Mouse (Mus musculus) heart, postnatal 0 days (tissue): ENCODE measurements around the gene Tulp1. TPM values are rescaled to one million over a fixed set of nuclear protein-coding genes. Genes with fewer than 3 reads are reported as not detected.

Experiments
- ATAC-seq: fragments of 200-750 bp; cut with Nextera tagmentation; 2 replicates; pipeline ENCODE4 v1.8.0; 2017; ENCODE audit warnings: low read depth, moderate number of reproducible peaks, moderate library complexity; ENCODE audit not compliant: insufficient read depth
- DNase-seq: peaks from one replicate; pipeline ENCODE4 v3.0.0-alpha.2; 2016; ENCODE audit warnings: low spot score
- H3K27ac ChIP-seq: fragments of 300-500 bp; sonication (generic); 2 replicates; pipeline ENCODE4 v1.5.1; 2014; ENCODE audit warnings: low read depth, mild to moderate bottlenecking
- H3K27me3 ChIP-seq: fragments of 300-500 bp; sonication (generic); 2 replicates; pipeline ENCODE4 v1.6.1; 2014; ENCODE audit warnings: low read length, mixed read lengths; ENCODE audit not compliant: control insufficient read depth, insufficient read depth
- H3K36me3 ChIP-seq: fragments of 300-500 bp; sonication (generic); replicated peaks from 2 replicates; pipeline ENCODE4 v1.6.1; 2014; ENCODE audit warnings: low read length, mixed read lengths; ENCODE audit not compliant: control insufficient read depth, insufficient read depth
- H3K4me1 ChIP-seq: fragments of 300-500 bp; sonication (generic); 2 replicates; pipeline ENCODE4 v1.6.1; 2014; ENCODE audit warnings: antibody characterized with exemption; ENCODE audit not compliant: control insufficient read depth, insufficient read depth
- H3K4me2 ChIP-seq: fragments of 300-500 bp; sonication (generic); 2 replicates; pipeline ENCODE4 v1.6.1; 2014; ENCODE audit warnings: low read depth, mild to moderate bottlenecking, low read length, moderate library complexity
- H3K4me3 ChIP-seq: fragments of 300-500 bp; sonication (generic); 2 replicates; pipeline ENCODE4 v1.5.1; 2014; ENCODE audit warnings: low read depth, low read length
- H3K9ac ChIP-seq: fragments of 300-500 bp; sonication (generic); replicated peaks from 2 replicates; pipeline ENCODE4 v1.6.1; 2014; ENCODE audit warnings: low read depth, low read length, mixed read lengths
- H3K9me3 ChIP-seq: fragments of 300-500 bp; sonication (generic); replicated peaks from 2 replicates; pipeline ENCODE4 v1.6.1; 2016; ENCODE audit warnings: low read length; ENCODE audit not compliant: control insufficient read depth
- CTCF ChIP-seq: IDR thresholded peaks from 2 replicates; pipeline ENCODE4 v1.5.1; 2016; ENCODE audit warnings: antibody characterized with exemption, control low read depth, low read depth
- EP300 ChIP-seq: IDR thresholded peaks from 2 replicates; pipeline ENCODE4 v1.6.1; 2016; ENCODE audit warnings: antibody characterized with exemption, low read depth
- WGBS: fragments of 180-500 bp; shearing (Covaris S2); extraction: QIAGEN DNeasy Blood & Tissue Kit; methylation state at CpG from one replicate; pipeline ENCODE4 v1.1.7; 2014; 5-methylcytosine and 5-hydroxymethylcytosine counted together
- polyA plus RNA-seq: library from polyadenylated mRNA; unstranded; fragments of >200 nt; fragmentation: Nextera tagmentation; extraction: Ambion mirVana; gene quantifications from 2 replicates; pipeline ENCODE4 v1.2.1, GENCODE M21; 2015
- total RNA-seq: library from RNA; depleted of rRNA; stranded (reverse); fragments of >200 nt; gene quantifications from 2 replicates; pipeline ENCODE4 v1.2.3, GENCODE M21; 2014; ENCODE audit warnings: low replicate concordance

Tulp1 gene
- total and polyA plus RNA-seq, 2 experiments from 2014 or later: 0.61 to 1.3 TPM

DNA sequence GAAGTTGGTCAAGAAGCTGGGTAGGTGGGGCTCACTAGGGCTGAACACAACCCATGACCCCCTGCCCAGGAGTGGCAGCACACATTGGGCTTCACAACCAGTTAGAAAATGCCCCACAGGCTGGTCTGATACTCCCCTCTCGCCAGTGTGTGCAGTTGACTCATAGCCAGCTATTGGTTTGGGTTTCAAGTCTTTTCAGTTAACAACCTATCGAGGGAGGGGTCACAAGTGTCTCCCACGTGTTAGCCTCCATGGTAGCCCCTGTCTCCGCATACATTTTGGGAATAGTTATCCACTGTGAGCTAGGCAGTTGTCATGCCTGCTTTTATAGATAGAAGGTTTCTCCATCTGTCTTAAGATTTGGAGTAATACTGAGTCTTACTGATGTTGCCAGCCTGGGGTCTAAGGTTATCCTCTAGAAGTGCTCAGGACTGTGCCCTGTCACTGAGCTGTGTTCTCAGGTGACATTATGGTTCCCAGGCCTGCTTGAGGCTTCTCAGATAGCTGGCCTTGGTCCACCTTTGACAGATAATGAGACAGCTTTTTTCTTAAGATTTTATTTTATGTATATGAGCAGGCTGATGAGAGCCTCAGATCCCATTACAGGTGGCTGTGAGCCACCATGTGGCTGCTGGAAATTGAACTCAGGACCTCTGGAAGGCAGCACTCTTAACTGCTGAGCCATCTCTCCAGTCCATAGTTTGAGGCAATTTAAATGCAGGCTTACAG is 35.4 kb downstream of the Tulp1 start:
- no peak for DNase-seq
- peak overlapping the region; percentile 93; the same call in 1 of the 2 replicates for H3K27ac ChIP-seq
- peaks cover 18% of the 10 kb centered on the region for H3K4me1 ChIP-seq
- no peak for TF ChIP-seq CTCF
- TF ChIP-seq EP300: no peak
- peak overlapping the region; percentile 73 for H3K4me3 ChIP-seq
- H3K9ac ChIP-seq: peak overlapping the region; percentile 88
- no peaks in the 10 kb centered on the region for H3K9me3 ChIP-seq
- H3K27me3 ChIP-seq: no peaks in the 10 kb centered on the region
- no peak for ATAC-seq
- peaks cover 36% of the 10 kb centered on the region for H3K36me3 ChIP-seq
- H3K4me2 ChIP-seq: peak overlapping the region; percentile 81
- WGBS: 5% methylated on average over 4 of the region's 4 CpGs

DNA sequence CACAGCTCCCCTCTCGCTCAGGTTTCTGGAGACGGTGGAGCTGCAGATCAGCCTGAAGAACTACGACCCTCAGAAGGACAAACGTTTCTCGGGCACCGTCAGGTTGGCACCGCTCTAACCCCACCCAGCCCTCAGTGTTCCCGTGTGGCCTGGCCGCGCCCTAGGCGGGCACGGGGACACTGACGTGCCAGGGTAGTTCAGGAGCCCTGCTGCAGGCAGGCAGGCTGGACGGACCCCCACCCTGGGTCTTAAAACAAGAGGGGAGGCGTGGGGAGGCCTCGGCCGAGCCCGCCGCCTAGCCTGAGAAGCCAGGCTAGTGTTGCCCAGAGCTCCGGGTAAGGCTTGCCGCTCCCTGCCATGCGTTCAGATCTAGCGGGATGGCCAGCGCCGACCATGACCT is 36.1 kb downstream of the Tulp1 start:
- WGBS: under 1% methylated on average over 25 of the region's 25 CpGs
- Histone ChIP-seq H3K4me2 (peak overlapping the region; percentile 81), H3K9ac (peak overlapping the region; percentile 88), H3K27me3 (no peaks in the 10 kb centered on the region), H3K27ac (peak overlapping the region; percentile 93), H3K9me3 (no peaks in the 10 kb centered on the region), H3K4me3 (peak overlapping the region; percentile 73), H3K4me1 (peaks cover 18% of the 10 kb centered on the region), H3K36me3 (peaks cover 30% of the 10 kb centered on the region)
- TF ChIP-seq EP300 (no peak), CTCF (no peak)
- DNase-seq: no peak
- peak; percentile 13 for ATAC-seq

DNA sequence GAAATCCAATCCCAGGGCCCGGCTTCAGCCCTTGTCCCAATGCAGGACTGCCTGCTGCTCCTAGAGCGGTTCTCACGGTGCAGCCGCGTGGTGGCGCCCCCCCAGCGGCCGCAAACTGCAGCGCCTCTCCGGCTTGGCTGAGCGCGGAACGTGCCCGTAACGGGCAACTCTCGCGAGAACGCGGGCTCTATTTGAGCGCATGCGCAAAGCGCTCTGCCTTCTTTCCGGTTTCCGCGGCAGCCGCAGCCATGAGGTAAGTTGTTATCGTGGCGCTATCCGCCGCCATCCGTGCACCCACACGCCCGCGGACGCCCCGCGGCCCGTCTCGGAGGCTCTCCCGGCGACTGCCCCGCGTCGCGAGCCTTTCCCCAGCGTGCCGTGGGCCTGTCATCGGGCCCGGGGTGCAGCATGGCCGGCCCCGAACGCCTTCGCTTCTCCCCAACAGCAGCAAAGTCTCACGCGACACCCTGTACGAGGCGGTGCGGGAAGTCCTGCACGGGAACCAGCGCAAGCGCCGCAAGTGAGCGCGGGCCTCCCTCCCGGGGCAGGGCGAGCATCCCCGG is 36.6 kb downstream of the Tulp1 start, which contains the start of gene Rpl10a:
Gene Rpl10a, plus strand, starts transcription at position 106 of the 563 bp plus-strand sequence.
- Histone ChIP-seq H3K27me3 (no peaks in the 10 kb centered on the region), H3K4me1 (peaks cover 18% of the 10 kb centered on the region), H3K9ac (peak within 1 kb of the TSS; percentile 88), H3K4me2 (peak within 1 kb of the TSS; percentile 81), H3K4me3 (peak within 1 kb of the TSS; percentile 73), H3K9me3 (no peaks in the 10 kb centered on the region), H3K36me3 (peaks cover 33% of the 10 kb centered on the region), H3K27ac (peak within 1 kb of the TSS; percentile 93)
- TF ChIP-seq EP300: peak; percentile 99
- peak; percentile 84 for TF ChIP-seq CTCF
- DNase-seq (peak; percentile 96), ATAC-seq (peak; percentile 89)
- under 1% methylated on average over 45 of the region's 67 CpGs for WGBS

DNA sequence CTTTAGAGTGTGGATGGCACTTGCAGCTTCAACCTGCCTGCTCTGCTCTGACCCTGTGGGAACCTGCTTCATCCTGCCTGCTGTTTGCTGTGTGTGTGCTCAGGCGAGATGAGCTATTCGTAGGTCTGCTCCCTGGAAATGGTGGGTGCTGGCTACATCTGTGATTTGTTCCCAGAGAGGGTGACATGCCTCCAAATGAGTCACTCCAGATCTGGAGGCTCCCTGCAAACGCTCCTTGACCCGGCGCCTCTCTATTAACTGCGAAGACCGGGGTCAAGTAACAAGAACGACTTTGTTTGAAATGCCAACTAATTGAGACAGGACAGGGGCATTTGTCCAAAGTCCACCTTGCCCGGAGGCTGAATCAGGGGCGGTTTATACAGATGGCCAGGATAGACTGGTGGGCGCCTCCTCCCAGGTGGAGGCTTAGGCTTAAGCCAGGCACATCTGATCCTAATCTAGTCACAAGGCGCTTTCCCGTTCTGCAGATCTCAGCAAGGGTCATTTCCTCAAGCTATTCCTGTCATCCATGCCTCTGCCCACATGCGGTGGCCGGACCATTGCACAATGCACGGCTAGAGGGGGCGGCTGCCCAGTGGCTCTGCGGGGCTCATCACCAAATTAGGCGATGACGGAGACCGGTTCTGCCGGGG is 37.2 kb downstream of the Tulp1 start:
- peak overlapping the region; percentile 73 for H3K4me3 ChIP-seq
- H3K4me1 ChIP-seq: peaks cover 18% of the 10 kb centered on the region
- peak overlapping the region; percentile 93 for H3K27ac ChIP-seq
- H3K36me3 ChIP-seq: peaks cover 33% of the 10 kb centered on the region
- ATAC-seq (peak; percentile 53; the same call in 1 of the 2 replicates), DNase-seq (no peak)
- H3K4me2 ChIP-seq: peak overlapping the region; percentile 81
- WGBS: 13% methylated on average over 22 of the region's 22 CpGs
- H3K9ac ChIP-seq: peak overlapping the region; percentile 45
- TF ChIP-seq EP300 (no peak), CTCF (no peak)
- H3K27me3 ChIP-seq: no peaks in the 10 kb centered on the region
- no peaks in the 10 kb centered on the region for H3K9me3 ChIP-seq

DNA sequence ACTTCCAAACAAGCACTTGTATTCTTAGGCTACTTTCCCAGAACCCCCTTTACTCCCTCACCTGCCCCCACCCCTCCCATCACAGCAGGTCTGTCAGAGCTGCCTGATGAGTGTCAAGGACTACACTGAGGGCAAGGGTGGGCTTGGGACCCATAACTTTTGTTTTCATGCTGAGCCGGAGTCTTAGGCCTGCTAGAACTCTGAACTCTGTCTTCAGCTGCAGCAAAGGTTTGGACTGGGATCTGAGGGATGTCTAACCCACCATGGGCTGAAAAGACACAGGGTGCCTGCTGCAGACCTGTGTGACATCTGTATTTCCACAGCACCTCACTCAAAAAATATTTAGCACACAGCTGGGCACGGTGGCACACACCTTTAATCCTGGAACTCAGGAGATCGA is 38.1 kb downstream of the Tulp1 start:
- H3K27me3 ChIP-seq: no peaks in the 10 kb centered on the region
- TF ChIP-seq EP300 (no peak), CTCF (no peak)
- WGBS: 81% methylated on average over 3 of the region's 3 CpGs

More for the DNA sequence above, 38.1 kb downstream of the Tulp1 start:
- Histone ChIP-seq H3K4me2 (no peak overlapping the region), H3K27ac (no peak overlapping the region), H3K9ac (no peak overlapping the region; the same call in 1 of the 2 replicates), H3K4me3 (no peak overlapping the region), H3K4me1 (peaks cover 18% of the 10 kb centered on the region), H3K9me3 (no peaks in the 10 kb centered on the region), H3K36me3 (peaks cover 30% of the 10 kb centered on the region)
- DNase-seq (no peak), ATAC-seq (no peak)
